Mouse (Mus musculus): Measurements from ENCODE around the gene Rpusd3.

DNA sequence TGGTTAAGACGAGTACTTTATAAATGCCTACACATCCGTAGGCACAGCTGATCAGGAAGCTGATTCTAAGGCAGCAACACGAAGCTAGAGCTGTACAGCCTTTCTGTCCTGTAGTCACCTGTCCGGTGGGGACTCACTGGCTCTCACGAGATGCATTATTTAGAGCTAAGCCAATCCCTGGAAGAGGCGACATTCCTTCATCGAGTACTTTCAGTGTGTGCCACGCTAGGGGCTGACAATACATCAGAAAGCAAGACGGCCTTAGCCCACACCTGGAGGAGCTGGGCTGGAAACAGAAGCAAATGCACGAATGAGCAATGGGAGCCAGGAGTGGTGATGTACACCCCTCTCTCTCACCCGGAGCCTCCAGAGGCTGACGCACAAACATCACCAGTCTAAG lies 18.0 kb upstream of the Rpusd3 start:
- TF ChIP-seq CTCF (IDR thresholded peaks at IDR 0.05; ENCODE audit: low read depth, low read length) (no peak), GATA1 (IDR thresholded peaks at IDR 0.05; ENCODE audit: borderline replicate concordance, low read length) (no peak), POLR2AphosphoS5 (IDR thresholded peaks at IDR 0.05; ENCODE audit: insufficient replicate concordance, low read depth, low read length) (no peak)

All from G1E (cell line).